Mouse (Mus musculus): ENCODE results near the gene Tcf3.

GRCm38 (mm10) chr10:80423562-80423961 lies 9.9 kb downstream of the Tcf3 start:
- TF ChIP-seq CTCF (IDR thresholded peaks at IDR 0.05; ENCODE audit: extremely low read depth, insufficient read length, insufficient replicate concordance, low read depth, low read length) = no peak
- TF ChIP-seq POLR2A (IDR thresholded peaks at IDR 0.05; ENCODE audit: low read depth, low read length) = no peak

All from small intestine, adult 2 months (tissue).